Mouse (Mus musculus): ENCODE data around the gene Man2b2. TPM values are rescaled to one million over a fixed set of nuclear protein-coding genes. Genes with fewer than 3 reads are reported as not detected.

The Man2b2 gene
- polyA plus RNA-seq, 1 experiment, result 4.5 TPM

DNA sequence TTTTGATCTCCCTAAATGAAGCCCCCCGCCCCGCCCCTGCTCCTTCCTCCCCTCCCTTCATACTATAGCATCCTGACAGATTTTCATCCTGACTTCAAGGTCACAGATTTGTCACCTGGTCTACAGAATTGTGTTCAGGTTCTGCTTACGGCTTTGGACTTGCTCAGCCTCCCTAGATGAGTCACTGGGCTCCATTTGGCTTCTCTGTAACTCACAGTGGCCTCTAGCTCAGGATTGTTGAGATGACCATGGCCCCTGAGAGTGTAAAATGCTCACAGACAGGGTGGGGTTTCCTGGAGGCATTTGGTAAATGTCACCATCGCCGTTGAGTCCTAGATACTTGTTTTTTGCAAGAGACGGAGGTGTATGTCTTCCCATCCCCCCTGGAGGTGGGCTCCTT, 40.5 kb upstream of the Man2b2 start:
- Histone ChIP-seq H3K79me2 (ENCODE audit: control insufficient read depth, insufficient read depth) (no peaks in the 10 kb centered on the region), H3ac (ENCODE audit: control insufficient read depth, insufficient read length, low read depth) (no peak overlapping the region), H3K36me3 (ENCODE audit: control insufficient read depth, insufficient read depth) (no peaks in the 10 kb centered on the region), H3K27me3 (ENCODE audit: control insufficient read depth, insufficient read depth, insufficient read length) (peaks cover 91% of the 10 kb centered on the region), H3K79me3 (ENCODE audit: low read depth) (no peaks in the 10 kb centered on the region), H3K4me3 (ENCODE audit: insufficient read depth, poor library complexity, severe bottlenecking) (no peak overlapping the region)
- TF ChIP-seq CEBPB (IDR thresholded peaks at IDR 0.05; ENCODE audit: low read depth) (no peak), FOSL1 (IDR thresholded peaks at IDR 0.05; ENCODE audit: insufficient read depth, low read length, poor library complexity, severe bottlenecking) (no peak), USF1 (IDR thresholded peaks at IDR 0.05; ENCODE audit: low read depth) (no peak), MYOG (IDR thresholded peaks at IDR 0.05; ENCODE audit: control insufficient read depth, extremely low read depth, insufficient read length) (no peak), MAX (IDR thresholded peaks at IDR 0.05) (no peak), CTCF (IDR thresholded peaks at IDR 0.05; ENCODE audit: control insufficient read depth, insufficient read depth, insufficient read length) (no peak), MYOD1 (IDR thresholded peaks at IDR 0.05; ENCODE audit: control insufficient read depth, insufficient read length, low read depth) (no peak)

DNA sequence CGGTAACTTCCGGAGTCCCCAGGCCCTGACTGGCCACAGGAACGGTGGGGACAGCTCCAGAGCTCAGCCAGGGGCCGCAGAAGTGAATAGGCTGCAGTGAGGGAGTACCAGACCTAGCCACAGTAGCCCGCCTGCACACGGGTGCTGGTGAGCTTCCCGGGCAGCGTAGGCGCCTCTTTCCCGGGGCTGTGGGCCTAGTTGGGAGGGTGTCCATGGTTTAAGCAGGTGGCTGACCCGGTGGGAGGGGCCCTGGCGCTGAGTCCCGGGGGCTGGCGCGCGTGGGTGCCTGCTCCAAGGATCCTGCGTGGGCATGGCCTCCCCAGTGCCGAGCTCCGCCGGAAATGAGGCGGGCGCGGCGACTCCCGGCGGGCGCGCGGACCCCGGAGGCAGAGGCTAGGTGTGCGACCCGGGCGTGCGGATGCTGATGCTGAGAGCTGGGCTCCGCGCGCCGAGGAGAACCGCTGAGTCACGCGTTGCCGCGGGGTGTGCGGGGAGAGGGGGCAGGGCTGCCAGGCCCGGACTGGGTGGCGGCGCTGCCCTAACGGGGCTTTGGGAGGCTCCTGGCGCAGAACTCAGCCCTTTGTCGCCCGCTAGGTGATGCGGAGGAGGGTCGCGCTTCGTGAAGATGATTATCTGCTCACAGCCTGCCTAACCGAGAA, 39.3 kb upstream of the Man2b2 start:
- Histone ChIP-seq H3K4me3 (ENCODE audit: insufficient read depth, poor library complexity, severe bottlenecking) (no peak overlapping the region), H3ac (ENCODE audit: control insufficient read depth, insufficient read length, low read depth) (no peak overlapping the region), H3K79me2 (ENCODE audit: control insufficient read depth, insufficient read depth) (no peaks in the 10 kb centered on the region), H3K36me3 (ENCODE audit: control insufficient read depth, insufficient read depth) (no peaks in the 10 kb centered on the region), H3K27me3 (ENCODE audit: control insufficient read depth, insufficient read depth, insufficient read length) (peaks cover 95% of the 10 kb centered on the region), H3K79me3 (ENCODE audit: low read depth) (no peaks in the 10 kb centered on the region)
- no peak for TF ChIP-seq MAX (IDR thresholded peaks at IDR 0.05)
- no peak for TF ChIP-seq CTCF (IDR thresholded peaks at IDR 0.05; ENCODE audit: control insufficient read depth, insufficient read depth, insufficient read length)
- no peak for TF ChIP-seq MYOD1 (IDR thresholded peaks at IDR 0.05; ENCODE audit: control insufficient read depth, insufficient read length, low read depth)
- TF ChIP-seq FOSL1 (IDR thresholded peaks at IDR 0.05; ENCODE audit: insufficient read depth, low read length, poor library complexity, severe bottlenecking), result no peak
- TF ChIP-seq MYOG (IDR thresholded peaks at IDR 0.05; ENCODE audit: control insufficient read depth, extremely low read depth, insufficient read length), result no peak
- no peak for TF ChIP-seq CEBPB (IDR thresholded peaks at IDR 0.05; ENCODE audit: low read depth)
- no peak for TF ChIP-seq USF1 (IDR thresholded peaks at IDR 0.05; ENCODE audit: low read depth)

DNA sequence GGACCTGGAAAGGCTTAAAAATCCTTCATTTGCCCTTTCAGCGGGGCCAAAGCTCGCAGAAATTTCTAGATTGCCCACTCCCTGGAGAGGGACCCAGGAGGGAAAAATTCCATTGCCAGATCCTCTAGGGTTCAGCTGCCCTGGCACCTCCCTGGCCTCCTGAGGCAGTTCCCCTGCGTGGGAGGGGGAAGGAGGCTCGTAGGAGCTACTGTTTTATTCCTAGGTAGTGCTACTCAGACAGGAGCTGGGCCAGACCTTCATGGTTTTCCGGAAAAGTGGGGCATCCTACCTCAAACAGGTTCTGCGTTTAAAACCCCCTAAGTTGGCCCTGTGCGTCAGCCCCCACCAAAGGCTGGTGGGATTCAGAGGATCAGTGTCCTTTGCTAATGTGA, 38.7 kb upstream of the Man2b2 start:
- no peaks in the 10 kb centered on the region for H3K36me3 ChIP-seq (ENCODE audit: control insufficient read depth, insufficient read depth)
- no peaks in the 10 kb centered on the region for H3K79me3 ChIP-seq (ENCODE audit: low read depth)
- H3ac ChIP-seq (ENCODE audit: control insufficient read depth, insufficient read length, low read depth), result no peak overlapping the region
- H3K27me3 ChIP-seq (ENCODE audit: control insufficient read depth, insufficient read depth, insufficient read length), result peaks cover 95% of the 10 kb centered on the region
- no peak overlapping the region for H3K4me3 ChIP-seq (ENCODE audit: insufficient read depth, poor library complexity, severe bottlenecking)
- TF ChIP-seq MYOG (IDR thresholded peaks at IDR 0.05; ENCODE audit: control insufficient read depth, extremely low read depth, insufficient read length), result no peak
- no peak for TF ChIP-seq USF1 (IDR thresholded peaks at IDR 0.05; ENCODE audit: low read depth)
- TF ChIP-seq FOSL1 (IDR thresholded peaks at IDR 0.05; ENCODE audit: insufficient read depth, low read length, poor library complexity, severe bottlenecking), result no peak
- no peak for TF ChIP-seq MAX (IDR thresholded peaks at IDR 0.05)
- TF ChIP-seq CTCF (IDR thresholded peaks at IDR 0.05; ENCODE audit: control insufficient read depth, insufficient read depth, insufficient read length), result no peak
- no peak for TF ChIP-seq CEBPB (IDR thresholded peaks at IDR 0.05; ENCODE audit: low read depth)
- TF ChIP-seq MYOD1 (IDR thresholded peaks at IDR 0.05; ENCODE audit: control insufficient read depth, insufficient read length, low read depth), result no peak
- no peaks in the 10 kb centered on the region for H3K79me2 ChIP-seq (ENCODE audit: control insufficient read depth, insufficient read depth)

DNA sequence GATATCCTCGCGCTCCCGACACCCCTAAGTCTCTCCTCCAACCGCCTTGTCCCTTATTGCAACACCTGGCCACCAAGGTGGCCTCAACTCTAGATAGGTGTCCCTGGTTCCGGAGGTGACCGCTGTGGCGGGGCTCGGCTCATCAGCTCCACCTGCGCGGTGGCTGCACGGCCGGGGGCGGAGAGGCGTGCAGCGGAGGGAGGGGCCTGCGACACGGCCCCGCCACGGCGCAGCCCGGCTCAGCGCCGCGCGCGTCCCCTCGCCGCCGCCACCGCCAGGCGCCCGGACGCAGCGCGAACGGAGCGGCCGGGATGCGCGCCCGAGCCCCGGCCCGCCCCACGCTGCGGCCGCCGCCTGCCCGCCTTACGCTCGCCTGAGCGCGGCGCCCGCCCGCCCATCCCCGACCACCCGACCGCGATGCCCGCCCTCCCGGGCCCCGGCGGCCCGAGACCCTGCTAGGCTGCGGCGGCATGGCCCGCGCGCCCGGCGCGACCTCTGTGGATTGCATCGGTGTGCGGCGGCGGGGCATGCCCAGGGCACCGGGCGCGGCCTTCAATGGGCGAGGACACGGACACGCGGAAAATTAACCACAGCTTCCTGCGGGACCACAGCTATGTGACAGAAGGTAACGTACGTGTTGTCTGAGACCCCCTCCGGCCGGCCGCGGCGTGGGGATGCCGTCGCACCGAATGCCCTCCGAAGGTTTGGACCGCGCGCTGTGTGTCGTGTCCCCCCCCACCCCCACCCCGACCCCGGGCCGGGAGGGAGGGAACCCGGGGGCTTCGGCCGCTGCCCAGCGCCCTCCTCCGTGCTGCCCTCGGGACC, 38.0 kb upstream of the Man2b2 start, which contains the start of gene Ppp2r2c:
Gene Ppp2r2c (plus strand): TSS at position 248 of the 825 bp plus-strand sequence.
- H3K36me3 ChIP-seq (ENCODE audit: control insufficient read depth, insufficient read depth), result no peaks in the 10 kb centered on the region
- no peaks in the 10 kb centered on the region for H3K79me2 ChIP-seq (ENCODE audit: control insufficient read depth, insufficient read depth)
- H3K4me3 ChIP-seq (ENCODE audit: insufficient read depth, poor library complexity, severe bottlenecking), result no peak within 1 kb of the TSS
- H3ac ChIP-seq (ENCODE audit: control insufficient read depth, insufficient read length, low read depth), result no peak within 1 kb of the TSS
- H3K27me3 ChIP-seq (ENCODE audit: control insufficient read depth, insufficient read depth, insufficient read length), result peaks cover 95% of the 10 kb centered on the region
- no peak for TF ChIP-seq MAX (IDR thresholded peaks at IDR 0.05)
- TF ChIP-seq FOSL1 (IDR thresholded peaks at IDR 0.05; ENCODE audit: insufficient read depth, low read length, poor library complexity, severe bottlenecking), result no peak
- H3K79me3 ChIP-seq (ENCODE audit: low read depth), result no peaks in the 10 kb centered on the region

DNA sequence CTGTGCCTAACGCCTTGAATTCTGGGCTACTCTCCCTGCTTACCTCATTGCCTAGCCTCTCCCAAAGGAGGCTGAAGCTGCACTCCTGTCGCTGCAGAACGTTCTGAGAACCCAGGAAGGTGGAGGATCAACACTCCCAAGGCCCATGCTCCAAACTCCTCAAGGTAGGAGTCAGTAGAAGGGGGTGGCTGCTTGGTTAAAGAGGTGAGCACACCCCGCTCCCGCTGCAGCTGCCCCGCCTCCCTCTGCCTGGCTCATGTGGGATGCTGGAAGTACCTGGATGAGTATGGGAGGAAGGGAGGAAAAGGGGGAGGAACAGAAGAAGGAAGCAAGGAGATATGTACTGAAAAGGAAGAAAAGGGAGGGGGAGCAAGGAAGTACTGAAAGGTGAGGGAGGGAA, 37.1 kb upstream of the Man2b2 start:
- H3K36me3 ChIP-seq (ENCODE audit: control insufficient read depth, insufficient read depth), result no peaks in the 10 kb centered on the region
- H3ac ChIP-seq (ENCODE audit: control insufficient read depth, insufficient read length, low read depth), result no peak overlapping the region
- peaks cover 94% of the 10 kb centered on the region for H3K27me3 ChIP-seq (ENCODE audit: control insufficient read depth, insufficient read depth, insufficient read length)
- TF ChIP-seq CTCF (IDR thresholded peaks at IDR 0.05; ENCODE audit: control insufficient read depth, insufficient read depth, insufficient read length), result no peak
- TF ChIP-seq USF1 (IDR thresholded peaks at IDR 0.05; ENCODE audit: low read depth), result no peak
- TF ChIP-seq MYOD1 (IDR thresholded peaks at IDR 0.05; ENCODE audit: control insufficient read depth, insufficient read length, low read depth), result no peak
- no peak for TF ChIP-seq FOSL1 (IDR thresholded peaks at IDR 0.05; ENCODE audit: insufficient read depth, low read length, poor library complexity, severe bottlenecking)
- TF ChIP-seq CEBPB (IDR thresholded peaks at IDR 0.05; ENCODE audit: low read depth), result no peak
- TF ChIP-seq MAX (IDR thresholded peaks at IDR 0.05), result no peak
- no peak for TF ChIP-seq MYOG (IDR thresholded peaks at IDR 0.05; ENCODE audit: control insufficient read depth, extremely low read depth, insufficient read length)
- H3K79me3 ChIP-seq (ENCODE audit: low read depth), result no peaks in the 10 kb centered on the region
- no peaks in the 10 kb centered on the region for H3K79me2 ChIP-seq (ENCODE audit: control insufficient read depth, insufficient read depth)
- H3K4me3 ChIP-seq (ENCODE audit: insufficient read depth, poor library complexity, severe bottlenecking), result no peak overlapping the region
